Mouse (Mus musculus): ENCODE measurements at regions not wholly inside any gene's neighbourhood (a gene's known extent, or its start where the extent isn't known, plus 50 kb on each side); places are given as distances from the start of the nearest gene placed in this dataset.

DNA sequence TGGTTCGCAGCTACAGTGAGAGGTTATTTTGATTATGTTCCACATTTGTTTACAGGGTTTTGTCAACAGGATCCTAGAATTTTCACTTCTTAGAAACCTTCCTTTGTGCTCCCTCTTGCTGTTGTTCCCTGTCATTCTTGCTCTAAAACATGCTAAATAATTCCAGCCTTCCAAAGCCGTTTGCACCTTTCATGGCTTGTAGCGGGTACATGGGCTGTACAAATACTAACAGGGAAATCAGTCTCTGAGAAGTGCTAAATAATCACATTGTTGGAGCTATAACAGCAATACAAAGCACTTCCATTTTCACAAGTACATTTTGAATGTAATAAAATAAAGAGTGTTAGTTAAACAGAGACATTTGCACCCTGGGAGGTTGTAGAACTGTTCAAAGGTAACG lies 268.8 kb upstream of the Acvr2a start:
- TF ChIP-seq CTCF (IDR thresholded peaks at IDR 0.05) (no peak), EP300 (IDR thresholded peaks at IDR 0.05) (no peak)
